Mouse (Mus musculus): ENCODE results near the gene Slc2a3.
A peak's percentile ranks its signal among the peaks of the same experiment; 100 is the strongest.

The Slc2a3 gene

GRCm38 (mm10) chr6:122801301-122801800 lies at the start of gene Slc2a3:
Gene Slc2a3, minus strand, starts transcription at chr6:122801640.
- peak; percentile 64 for DNase-seq (ENCODE audit: low spot score)

GRCm38 (mm10) chr6:122843759-122844158 lies 42.3 kb upstream of the Slc2a3 start:
- no peak for DNase-seq (ENCODE audit: low spot score)

- no peak for DNase-seq (ENCODE audit: low spot score)
Measured at GRCm38 (mm10) chr6:122837539-122837938, 36.1 kb upstream of the Slc2a3 start.

GRCm38 (mm10) chr6:122836974-122837373 lies 35.5 kb upstream of the Slc2a3 start:
- no peak for DNase-seq (ENCODE audit: low spot score)

- DNase-seq (ENCODE audit: low spot score) = no peak
Measured at GRCm38 (mm10) chr6:122834365-122834764, 32.9 kb upstream of the Slc2a3 start.

GRCm38 (mm10) chr6:122832880-122833279 lies 31.4 kb upstream of the Slc2a3 start:
- no peak for DNase-seq (ENCODE audit: low spot score)

- no peak for DNase-seq (ENCODE audit: low spot score)
Measured at GRCm38 (mm10) chr6:122828086-122828485, 26.6 kb upstream of the Slc2a3 start.

- peak; percentile 86 for DNase-seq (ENCODE audit: low spot score)
Measured at GRCm38 (mm10) chr6:122825923-122826742, 24.7 kb upstream of the Slc2a3 start.

GRCm38 (mm10) chr6:122825166-122825565 lies 23.7 kb upstream of the Slc2a3 start:
- peak; percentile 55 for DNase-seq (ENCODE audit: low spot score)

GRCm38 (mm10) chr6:122824086-122824485 lies 22.6 kb upstream of the Slc2a3 start:
- DNase-seq (ENCODE audit: low spot score) = no peak

- DNase-seq (ENCODE audit: low spot score) = no peak
Measured at GRCm38 (mm10) chr6:122821822-122822221, 20.4 kb upstream of the Slc2a3 start.

GRCm38 (mm10) chr6:122820799-122821650 lies 19.6 kb upstream of the Slc2a3 start:
- no peak for DNase-seq (ENCODE audit: low spot score)

- DNase-seq (ENCODE audit: low spot score) = peak; percentile 62
Measured at GRCm38 (mm10) chr6:122820071-122820798, 18.8 kb upstream of the Slc2a3 start.

- DNase-seq (ENCODE audit: low spot score) = peak; percentile 72
Measured at GRCm38 (mm10) chr6:122819306-122820070, 18.0 kb upstream of the Slc2a3 start, which contains the start of gene Foxj2. Gene Foxj2, plus strand, starts transcription at chr6:122819914.

- no peak for DNase-seq (ENCODE audit: low spot score)
Measured at GRCm38 (mm10) chr6:122813640-122814039, 12.2 kb upstream of the Slc2a3 start.

- DNase-seq (ENCODE audit: low spot score) = no peak
Measured at GRCm38 (mm10) chr6:122812716-122813115, 11.3 kb upstream of the Slc2a3 start.

GRCm38 (mm10) chr6:122811771-122812600 lies 10.5 kb upstream of the Slc2a3 start:
- peak; percentile 73 for DNase-seq (ENCODE audit: low spot score)

GRCm38 (mm10) chr6:122811280-122811652 lies 9.8 kb upstream of the Slc2a3 start:
- peak; percentile 94 for DNase-seq (ENCODE audit: low spot score)

GRCm38 (mm10) chr6:122810615-122811279 lies 9.3 kb upstream of the Slc2a3 start:
- peak; percentile 99 for DNase-seq (ENCODE audit: low spot score)

All from yolk sac, embryonic 10.5 days (tissue).